Mouse (Mus musculus): ENCODE data around the gene Fanca.
"Not testable (repeated sequence)": the region's sequence is repeated elsewhere in the genome, so short reads cannot be mapped to it uniquely, and the experiment has no call there.

Gene Fanca

DNA sequence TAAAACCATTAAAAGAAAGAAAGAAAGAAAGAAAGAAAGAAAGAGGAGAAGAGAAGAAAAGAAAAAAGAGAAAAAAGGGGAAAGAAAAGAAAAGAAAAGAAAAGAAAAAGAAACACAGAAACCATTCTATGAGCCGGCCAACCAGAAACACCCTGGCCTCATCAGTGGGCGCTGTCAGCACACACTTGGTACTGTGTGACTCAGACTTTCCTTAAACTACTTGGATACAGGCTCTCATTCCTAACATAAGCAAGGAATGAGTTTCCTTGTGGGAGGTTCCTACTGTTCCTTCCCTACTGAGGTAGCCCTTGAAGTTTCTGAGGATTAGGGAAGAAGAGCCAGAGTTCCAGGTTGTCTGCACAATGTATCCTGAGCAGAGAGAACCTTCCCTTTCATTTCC lies 12.9 kb upstream of the Fanca start:
- no peak for DNase-seq (ENCODE audit: low spot score in 2 of 2)

DNA sequence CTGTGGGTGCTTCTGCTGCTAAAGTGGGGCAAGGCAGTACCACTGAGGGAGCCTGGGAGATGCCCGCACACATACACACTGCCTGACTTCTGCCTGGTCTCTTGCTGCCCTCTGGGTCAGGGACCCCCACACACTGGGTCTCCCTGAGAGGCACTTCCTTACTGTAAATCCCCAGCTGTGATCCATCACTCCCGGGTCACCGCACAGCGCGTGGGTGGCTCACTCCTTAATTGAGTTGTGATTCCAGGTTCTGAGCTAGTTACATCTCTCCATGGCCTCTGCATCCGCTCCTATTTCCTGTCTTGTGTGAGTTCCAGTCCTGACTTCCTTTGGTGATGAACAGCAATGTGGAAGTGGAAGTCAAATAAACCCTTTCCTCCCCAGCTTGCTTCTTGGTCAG lies 12.3 kb upstream of the Fanca start:
- DNase-seq (ENCODE audit: low spot score in 2 of 2): no peak

- DNase-seq (ENCODE audit: low spot score in 2 of 2): no peak
These were observed 11.6 kb upstream of the Fanca start for GRCm38 (mm10) chr8:123329961-123330360.

GRCm38 (mm10) chr8:123329350-123329749 lies 11.0 kb upstream of the Fanca start:
- no peak for DNase-seq (ENCODE audit: low spot score in 2 of 2)

GRCm38 (mm10) chr8:123328552-123328951 lies 10.2 kb upstream of the Fanca start:
- no peak for DNase-seq (ENCODE audit: low spot score in 2 of 2)

DNA sequence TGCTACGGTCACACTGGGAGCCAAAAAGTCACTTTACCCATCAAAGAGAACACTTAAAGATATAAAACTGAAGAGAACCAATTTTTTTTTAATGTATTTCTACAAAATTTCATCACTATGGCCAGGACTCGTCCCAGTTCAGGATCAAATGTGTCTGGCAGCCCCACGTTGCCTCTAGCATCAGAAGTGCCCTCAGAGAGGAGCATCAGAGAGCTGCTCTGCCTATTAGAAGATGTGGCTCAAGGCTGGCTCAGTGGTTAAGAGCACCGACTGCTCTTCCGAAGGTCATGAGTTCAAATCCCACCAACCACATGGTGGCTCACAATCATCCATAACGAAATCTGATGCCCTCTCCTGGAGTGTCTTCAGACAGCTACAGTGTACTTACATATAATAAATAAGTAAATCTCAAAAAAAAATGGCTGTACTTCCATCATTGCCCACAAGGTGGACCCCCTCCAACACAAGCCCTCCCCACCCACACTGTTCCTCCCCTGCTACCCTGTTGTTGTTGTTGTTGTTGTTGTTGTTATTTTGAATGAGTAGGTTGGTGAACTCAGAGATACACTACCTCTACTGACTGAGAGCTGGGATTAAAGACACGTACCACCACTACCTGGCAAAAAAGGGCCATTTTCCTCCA lies 1.3 kb upstream of the Fanca start:
- no peak for DNase-seq (ENCODE audit: low spot score in 2 of 2)

DNA sequence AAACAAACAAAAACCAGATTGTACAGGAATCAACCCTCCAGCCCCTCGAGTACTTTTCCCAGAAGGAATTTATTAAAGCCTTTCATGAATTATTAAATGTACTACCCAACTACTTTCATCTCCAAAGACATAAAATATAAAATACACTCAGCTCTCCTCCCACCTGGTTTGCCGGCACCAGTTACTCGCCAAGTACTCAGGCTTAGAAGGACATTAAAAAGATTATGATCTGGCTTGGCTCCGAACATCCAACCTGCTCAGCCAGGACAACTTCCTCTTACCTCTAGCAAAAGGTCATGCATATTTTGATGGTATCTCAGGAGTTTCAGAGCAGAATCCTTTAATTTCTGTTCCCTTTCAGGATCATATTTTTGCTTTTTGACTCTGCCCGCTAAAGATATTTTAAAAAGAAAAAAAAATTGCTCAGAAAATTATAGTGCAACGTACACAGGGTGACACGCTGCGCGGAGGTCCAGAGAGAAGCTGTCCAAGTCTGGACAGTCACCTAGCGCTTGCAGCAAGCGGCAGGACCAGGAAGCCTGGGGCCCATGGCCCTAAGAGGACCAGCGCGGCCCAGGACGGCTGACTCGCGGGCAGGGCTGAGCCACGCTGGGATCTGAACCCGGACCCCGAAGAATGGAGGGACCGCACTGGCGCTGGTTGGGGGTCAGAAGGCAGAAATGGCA lies 452 bp downstream of the Fanca start:
- DNase-seq (ENCODE audit: low spot score in 2 of 2): no peak

DNA sequence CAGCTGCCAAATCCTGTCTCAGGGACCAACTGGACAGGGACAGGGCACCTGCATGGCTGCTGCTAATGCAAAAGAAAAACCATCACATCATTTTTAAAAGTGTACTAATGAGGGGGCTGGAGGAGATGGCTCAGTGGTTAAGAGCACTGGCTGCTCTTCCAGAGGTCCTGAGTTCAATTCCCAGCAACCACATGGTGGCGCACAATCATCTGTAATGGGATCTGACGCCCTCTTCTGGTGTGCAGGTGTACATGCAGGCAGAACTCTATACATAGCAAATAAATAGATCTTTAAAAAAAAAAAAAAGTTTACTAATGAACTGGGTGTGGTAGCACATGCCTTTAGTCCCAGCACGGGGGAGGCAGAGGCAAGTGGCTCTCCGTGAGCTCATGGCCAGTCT lies 9.6 kb downstream of the Fanca start:
- no peak for DNase-seq (ENCODE audit: low spot score in 2 of 2)

DNA sequence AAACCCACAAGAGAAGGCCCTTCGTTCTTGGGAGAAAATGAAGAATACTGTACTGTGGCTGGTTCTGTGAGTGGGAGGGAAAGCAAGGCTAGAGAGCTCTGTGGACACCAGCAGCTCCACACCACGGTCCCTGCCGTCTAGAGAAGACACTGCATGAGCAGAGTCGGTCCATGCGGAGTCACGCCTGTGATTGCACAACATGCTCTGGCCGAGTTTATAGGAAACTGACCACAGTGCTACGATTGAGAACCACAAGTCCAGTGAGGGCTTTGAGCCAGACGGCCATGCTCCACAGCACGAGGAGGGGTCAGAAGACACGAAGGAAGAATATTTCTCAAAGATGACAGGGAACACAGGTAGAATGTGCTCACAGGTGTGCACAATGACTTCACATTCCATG lies 20.1 kb downstream of the Fanca start:
- DNase-seq (ENCODE audit: low spot score in 2 of 2): no peak

- no peak for DNase-seq (ENCODE audit: low spot score in 2 of 2)
These were observed 25.6 kb downstream of the Fanca start for GRCm38 (mm10) chr8:123292785-123293184.

GRCm38 (mm10) chr8:123292281-123292680 lies 26.1 kb downstream of the Fanca start:
- no peak for DNase-seq (ENCODE audit: low spot score in 2 of 2)

DNA sequence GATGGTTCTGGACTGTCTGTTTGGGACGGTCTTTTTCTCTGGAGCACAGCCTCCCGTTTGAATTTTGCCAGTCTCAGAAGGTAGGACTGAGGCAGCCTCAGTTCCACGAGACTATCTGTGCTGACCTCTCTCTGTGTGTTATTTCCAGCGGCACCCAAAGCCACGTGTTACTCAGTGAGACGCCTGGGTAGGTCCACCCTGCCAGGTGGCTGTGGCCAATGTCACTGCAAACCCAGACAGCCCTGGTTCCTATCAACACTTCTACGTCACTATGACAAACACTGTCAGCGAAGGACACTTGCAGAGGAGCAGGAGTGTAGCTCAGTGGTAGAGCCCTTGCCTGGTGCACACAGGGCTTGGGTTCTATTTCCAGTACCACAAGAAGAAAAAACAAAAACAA lies 26.7 kb downstream of the Fanca start:
- DNase-seq (ENCODE audit: low spot score in 2 of 2): no peak

DNA sequence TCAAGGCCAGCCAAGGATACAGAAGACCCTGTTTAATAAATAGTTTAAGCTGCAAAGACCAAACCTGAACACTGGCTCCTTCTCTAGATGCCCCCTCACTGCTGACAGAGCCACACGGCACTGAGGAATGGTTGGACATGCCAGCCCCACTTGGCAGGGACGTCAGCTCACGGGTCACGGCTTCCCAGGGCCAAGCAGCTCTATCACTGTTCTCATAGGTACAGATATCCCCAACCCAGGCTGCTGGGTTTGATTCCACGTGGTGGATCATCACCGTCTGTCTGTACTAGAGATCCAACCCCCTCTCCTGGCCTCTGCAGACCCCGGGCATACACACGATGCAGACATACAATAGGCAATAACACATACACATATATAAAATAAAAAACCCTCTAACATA lies 27.7 kb downstream of the Fanca start:
- DNase-seq (ENCODE audit: low spot score in 2 of 2): no peak

GRCm38 (mm10) chr8:123290166-123290565 lies 28.2 kb downstream of the Fanca start:
- no peak for DNase-seq (ENCODE audit: low spot score in 2 of 2)

- DNase-seq (ENCODE audit: low spot score in 2 of 2): no peak
These were observed 31.0 kb downstream of the Fanca start for GRCm38 (mm10) chr8:123287362-123287761.

DNA sequence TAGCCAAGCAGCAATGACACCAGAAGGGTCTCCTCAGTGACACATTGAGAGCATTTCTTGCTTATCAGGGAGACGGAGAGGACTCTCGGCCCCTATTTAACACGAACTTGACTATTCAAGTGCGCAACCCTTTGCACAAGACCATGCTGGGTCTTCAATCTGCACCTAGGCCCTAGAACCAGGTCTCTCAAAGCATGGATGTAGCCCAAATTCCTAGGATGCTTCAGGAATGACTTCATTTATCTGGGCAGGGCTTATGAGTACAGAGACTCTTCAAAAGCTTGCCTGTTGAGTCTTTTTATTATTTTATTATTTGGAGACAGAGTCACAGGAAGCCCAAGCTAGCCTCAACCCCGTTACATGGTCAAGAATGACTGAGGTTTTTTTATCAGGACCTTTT lies 33.9 kb downstream of the Fanca start:
- DNase-seq (ENCODE audit: low spot score in 2 of 2): no peak

GRCm38 (mm10) chr8:123283991-123284390 lies 34.4 kb downstream of the Fanca start:
- DNase-seq (ENCODE audit: low spot score in 2 of 2): no peak

GRCm38 (mm10) chr8:123282994-123283393 lies 35.4 kb downstream of the Fanca start:
- not testable (repeated sequence) for DNase-seq (ENCODE audit: low spot score in 2 of 2)

DNA sequence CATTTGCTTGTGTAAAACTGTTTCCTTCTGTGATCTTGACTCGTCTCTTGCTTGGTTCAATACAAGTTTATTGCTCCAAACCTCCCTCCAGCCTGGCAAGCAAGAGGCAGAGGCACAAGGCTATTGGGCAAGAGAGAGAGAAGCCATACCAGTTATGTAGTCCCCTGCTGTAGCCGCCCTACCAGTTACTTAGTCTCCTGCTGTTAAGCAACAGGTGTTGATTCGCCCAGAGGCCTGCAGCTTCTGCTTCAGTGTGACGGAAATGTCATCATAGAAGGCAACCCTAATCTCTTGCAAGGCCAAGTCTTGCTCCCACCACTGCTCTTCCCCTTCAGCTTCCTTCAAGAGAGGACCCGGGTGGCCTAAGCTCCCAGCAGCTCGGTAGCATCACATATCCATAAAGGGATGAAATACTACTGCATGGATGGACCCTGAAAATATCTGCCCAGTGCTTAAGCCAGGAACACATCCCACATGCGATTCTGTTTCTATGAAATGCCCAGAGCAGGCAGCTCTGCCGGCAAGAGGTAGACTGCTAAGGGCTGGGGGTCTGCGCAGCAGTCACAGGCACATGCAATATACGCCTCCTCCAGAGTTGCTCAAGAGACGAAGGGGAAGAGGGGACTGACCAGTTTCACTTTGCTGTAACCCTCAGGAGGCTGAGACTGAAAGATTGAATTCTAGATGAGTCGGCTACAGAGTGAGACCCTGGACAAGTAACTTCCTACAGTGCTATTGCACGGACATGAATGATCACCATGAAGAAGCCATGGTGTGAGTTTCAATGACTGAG lies 37.9 kb downstream of the Fanca start:
- DNase-seq (ENCODE audit: low spot score in 2 of 2): no peak

GRCm38 (mm10) chr8:123279828-123280227 lies 38.5 kb downstream of the Fanca start:
- no peak for DNase-seq (ENCODE audit: low spot score in 2 of 2)

DNA sequence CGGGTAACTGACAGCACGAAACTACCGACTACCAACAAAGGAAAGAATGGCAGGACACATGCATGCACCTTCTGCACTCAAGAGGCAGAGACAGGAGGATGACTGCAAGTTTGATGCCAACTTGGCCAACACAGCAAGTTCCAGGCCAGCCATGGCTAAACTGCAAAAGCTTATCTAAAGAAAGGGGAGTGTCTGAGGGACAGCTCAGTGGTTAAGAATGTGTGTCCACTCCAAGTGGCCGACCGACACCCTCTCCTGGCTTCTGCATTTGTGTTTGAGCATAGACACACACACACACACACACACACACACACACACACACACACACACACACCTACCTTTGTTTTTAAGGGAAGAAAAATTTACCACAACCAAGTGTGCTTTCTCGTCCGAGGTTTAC lies 39.9 kb downstream of the Fanca start:
- no peak for DNase-seq (ENCODE audit: low spot score in 2 of 2)

DNA sequence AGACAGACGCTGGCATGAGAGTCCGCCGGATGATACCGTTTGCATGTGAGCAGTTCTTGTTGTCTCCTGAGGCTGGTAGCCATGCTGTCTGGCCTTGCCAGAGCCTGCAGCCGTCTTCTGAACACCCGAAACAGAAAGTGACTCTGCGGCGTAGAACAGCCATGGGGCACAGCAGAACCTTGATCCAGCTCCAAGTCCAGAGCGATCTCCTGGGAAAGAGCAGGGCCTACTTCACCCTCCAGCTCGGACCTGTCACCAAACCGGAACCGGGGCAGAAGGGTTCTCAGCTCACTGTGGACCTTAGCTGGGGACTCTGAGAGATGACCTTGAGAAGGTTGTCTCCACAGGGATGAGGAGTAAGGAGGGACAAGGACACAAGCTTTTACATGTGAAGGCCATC lies 43.3 kb downstream of the Fanca start:
- DNase-seq (ENCODE audit: low spot score in 2 of 2): no peak

DNA sequence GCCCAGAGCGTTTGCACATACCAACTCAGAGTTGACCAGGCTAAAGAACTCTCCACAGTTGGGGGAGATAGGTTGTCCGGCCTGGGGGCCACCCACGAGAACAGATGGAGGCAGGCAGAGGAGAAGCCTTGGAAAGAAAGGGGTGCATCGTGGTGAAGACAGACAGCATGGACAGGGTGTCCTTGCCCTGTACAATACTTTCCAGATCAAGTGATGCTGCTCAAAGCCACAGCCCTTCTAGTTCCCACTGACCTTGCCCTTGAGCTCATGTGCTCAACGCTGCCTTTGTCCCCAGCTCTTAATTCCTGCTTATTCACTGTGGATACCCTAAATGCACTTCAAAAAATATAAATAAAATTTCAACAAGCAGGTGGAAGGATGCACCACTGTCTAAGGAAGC lies 43.9 kb downstream of the Fanca start:
- no peak for DNase-seq (ENCODE audit: low spot score in 2 of 2)

Measured in right cerebral cortex, postnatal 36 days (tissue).